Mouse (Mus musculus): ENCODE measurements around the gene Frmd4b.

- TF ChIP-seq CTCF (IDR thresholded peaks at IDR 0.05; ENCODE audit: control insufficient read depth, insufficient read depth, low read length) (no peak), POLR2A (IDR thresholded peaks at IDR 0.05; ENCODE audit: borderline replicate concordance, control insufficient read depth, low read depth, low read length) (no peak)
These were observed 109.4 kb downstream of the Frmd4b start for GRCm38 (mm10) chr6:97507893-97508292.

All from bone marrow, adult 2 months (tissue).